Mouse (Mus musculus): ENCODE measurements around the gene Aox2.

The Aox2 gene

GRCm38 (mm10) chr1:58278026-58278425 lies at the start of gene Aox2:
Gene Aox2 (plus strand): TSS chr1:58278326.
- DNase-seq (ENCODE audit: low read depth) = no peak

DNA sequence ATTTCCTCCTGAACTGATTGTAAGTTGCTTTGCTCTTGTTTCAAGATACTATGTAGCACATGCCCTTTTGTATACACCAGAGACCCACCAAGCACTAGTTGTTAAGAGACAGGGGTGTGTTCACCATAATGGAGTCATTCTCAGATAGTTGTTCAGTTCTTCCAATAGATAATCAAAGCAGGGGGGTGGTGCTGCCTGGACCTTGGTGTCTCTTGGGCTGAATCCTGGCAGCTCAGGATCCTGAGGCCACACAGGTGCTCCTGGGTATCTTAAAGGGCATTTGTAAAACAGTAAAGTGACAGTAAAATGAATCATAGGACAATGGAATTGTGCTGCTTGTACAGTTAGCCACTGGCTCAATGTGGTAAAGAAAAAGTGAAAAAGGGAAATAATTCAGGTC lies 49.2 kb upstream of the Aox2 start:
- no peak for DNase-seq (ENCODE audit: low read depth)

- no peak for DNase-seq (ENCODE audit: low read depth)
Measured at GRCm38 (mm10) chr1:58229774-58230173, 48.4 kb upstream of the Aox2 start.

GRCm38 (mm10) chr1:58230542-58230941 lies 47.6 kb upstream of the Aox2 start:
- DNase-seq (ENCODE audit: low read depth) = no peak

DNA sequence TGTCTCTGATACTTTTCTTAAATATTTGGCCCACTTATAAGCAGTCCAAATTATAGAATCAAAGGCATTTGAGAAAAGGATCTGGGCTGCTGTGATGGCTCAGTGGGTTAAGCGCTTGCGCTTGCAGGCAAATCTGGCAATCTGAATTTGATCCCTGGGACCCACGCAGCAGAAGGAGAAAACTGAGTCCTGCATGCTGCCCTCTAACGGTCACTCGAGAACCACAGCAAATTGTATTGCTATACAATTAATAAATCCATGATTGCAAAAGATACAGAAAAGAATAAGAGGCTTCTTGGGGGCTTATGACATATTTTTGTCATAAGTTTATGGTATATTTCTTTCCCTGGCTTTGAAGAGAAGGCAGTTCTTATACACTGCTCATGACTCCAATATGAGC lies 42.7 kb upstream of the Aox2 start:
- DNase-seq (ENCODE audit: low read depth) = peak; percentile 4

GRCm38 (mm10) chr1:58237527-58238299 lies 40.4 kb upstream of the Aox2 start:
- no peak for DNase-seq (ENCODE audit: low read depth)

GRCm38 (mm10) chr1:58238440-58238839 lies 39.7 kb upstream of the Aox2 start:
- DNase-seq (ENCODE audit: low read depth) = no peak

DNA sequence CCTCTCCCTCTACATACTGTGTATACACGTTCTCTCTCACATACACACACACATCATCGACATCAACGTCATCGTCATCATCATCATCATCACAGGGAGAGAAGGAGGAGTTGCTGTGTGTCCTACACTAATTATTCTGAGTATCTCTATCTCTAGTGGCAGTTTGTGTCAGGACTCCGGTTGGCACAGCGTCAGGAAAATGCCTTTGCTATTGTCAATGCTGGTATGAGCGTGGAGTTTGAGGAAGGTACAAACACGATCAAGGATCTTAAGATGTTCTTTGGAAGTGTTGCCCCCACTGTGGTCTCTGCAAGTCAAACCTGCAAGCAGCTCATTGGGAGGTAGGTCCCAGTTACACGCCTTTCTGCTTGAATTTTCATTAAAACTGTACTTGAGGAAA lies 39.2 kb upstream of the Aox2 start:
- DNase-seq (ENCODE audit: low read depth) = no peak

DNA sequence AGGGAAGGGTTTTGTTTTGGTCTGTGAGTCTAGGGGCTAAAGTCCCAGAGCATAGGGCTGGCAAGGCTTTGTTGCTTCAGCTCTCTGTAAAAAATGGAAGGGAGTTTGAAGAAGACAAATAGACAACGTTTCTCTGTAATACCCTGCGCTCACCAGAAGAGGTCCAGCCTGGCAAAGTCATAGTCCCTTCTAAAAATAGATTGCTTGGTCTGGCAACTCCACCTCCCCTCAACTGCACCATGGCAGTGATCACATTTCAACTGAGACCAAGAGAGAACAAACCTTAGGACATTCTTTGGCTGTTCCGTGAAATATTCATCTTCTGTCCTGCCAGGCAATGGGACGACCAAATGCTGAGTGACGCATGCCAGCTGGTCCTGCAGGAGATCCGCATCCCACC lies 37.8 kb upstream of the Aox2 start:
- DNase-seq (ENCODE audit: low read depth) = peak; percentile 7

DNA sequence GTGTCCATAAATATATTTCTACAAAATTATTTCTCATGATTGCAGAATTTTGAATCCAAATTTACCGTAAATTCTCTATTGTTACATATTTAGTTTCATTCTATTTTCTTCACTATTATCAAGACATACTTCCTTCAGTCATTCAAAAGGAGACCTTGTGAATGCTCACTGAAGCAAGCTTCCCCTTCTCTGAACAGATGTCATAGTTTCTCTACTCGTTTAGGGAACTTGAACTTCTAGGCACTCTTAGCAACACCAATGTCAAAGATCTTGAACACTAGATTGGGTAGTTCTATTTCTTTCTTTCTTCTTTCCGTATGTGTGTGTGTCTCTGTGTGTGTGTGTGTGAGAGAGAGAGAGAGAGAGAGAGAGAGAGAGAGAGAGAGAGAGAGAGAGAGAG lies 33.6 kb upstream of the Aox2 start:
- DNase-seq (ENCODE audit: low read depth) = no peak

DNA sequence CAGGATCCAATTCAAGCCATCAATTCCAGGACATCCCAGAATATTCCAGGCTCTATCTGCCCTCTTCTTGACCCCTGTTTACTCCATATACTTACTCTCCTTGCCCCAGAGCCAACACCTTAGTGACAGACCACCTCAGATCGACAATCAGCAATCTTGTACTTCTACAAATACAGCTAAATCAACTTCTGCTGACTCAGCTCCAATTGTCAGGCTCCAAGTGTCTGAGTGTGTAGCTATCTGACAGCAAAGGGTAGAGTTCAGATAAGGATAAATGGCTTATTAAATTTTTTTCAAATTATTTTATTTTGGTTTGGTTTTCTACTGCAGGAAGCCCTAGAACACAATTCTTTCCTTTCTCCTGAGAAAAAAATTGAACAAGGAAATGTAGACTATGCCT lies 29.6 kb upstream of the Aox2 start:
- no peak for DNase-seq (ENCODE audit: low read depth)

DNA sequence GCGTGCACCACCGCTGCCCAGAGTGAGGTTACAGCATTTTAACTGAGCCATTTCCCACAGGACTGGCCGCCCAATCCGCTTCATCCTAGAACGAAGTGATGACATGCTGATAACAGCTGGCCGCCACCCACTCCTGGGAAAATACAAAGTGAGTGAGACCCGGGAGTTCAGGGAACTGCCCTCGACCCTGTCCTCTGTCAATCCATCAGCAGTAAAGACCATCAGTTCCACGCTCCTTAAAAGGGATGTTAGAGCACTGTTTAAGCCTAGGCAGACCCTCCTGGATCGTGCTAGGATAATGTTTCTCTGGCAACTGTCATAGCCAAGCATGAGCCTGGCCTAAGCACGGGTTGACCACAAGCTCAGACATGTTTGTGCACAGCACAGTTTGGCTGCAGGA lies 24.7 kb upstream of the Aox2 start:
- DNase-seq (ENCODE audit: low read depth) = no peak

DNA sequence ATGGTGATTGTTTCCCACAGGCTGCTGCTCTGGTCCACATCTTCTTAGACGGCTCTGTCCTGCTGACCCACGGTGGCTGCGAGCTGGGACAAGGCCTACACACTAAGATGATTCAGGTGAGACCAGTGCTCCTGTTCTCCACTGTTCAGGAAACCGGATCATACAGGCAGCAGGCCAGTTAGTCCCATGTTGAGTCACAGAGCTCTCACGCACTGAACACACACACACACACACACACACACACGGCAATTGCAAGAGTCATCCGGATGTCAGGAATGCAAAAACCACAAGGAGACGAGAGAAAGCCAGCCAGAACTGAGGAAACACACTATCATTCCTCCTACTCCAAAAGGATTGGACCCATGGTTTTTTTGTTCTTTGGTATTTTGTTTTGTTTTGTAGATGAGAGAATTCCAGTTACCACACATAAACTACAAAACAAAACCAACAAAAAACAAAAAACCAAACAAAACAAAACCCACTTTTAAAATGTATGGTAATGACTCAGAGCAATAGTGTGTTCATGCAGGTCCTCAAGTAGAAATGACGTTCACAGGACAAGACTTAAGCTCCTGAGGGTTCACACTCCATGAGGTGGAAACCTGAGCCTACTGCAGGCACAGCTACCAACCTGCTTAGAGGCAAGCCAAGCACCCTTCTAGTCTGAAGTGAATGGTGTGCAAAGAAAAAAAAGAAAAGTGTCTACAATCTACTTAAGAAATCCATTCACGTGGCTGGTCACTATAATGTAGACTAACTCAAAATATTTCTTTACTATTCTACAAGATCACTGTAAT lies 20.7 kb upstream of the Aox2 start:
- DNase-seq (ENCODE audit: low read depth) = no peak

DNA sequence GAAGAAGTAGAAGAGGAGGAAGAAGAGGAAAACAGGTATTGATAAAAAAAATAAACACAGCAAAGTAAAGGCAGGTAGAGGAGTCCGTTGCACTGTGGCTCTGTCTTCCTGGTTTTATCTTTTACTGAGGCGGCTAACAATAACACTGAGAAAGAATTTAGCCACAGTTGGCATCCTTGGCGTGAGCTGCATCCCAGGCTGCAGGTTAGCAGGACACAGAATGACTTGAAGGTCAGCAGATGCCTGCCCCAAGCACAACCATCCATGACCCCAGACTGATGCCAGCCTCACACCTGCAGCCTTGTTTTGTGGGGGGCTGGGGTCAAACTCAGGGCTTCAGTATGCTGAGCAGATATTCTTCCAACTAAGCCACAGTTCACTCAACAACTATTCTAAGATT lies 17.8 kb upstream of the Aox2 start:
- DNase-seq (ENCODE audit: low read depth) = no peak

DNA sequence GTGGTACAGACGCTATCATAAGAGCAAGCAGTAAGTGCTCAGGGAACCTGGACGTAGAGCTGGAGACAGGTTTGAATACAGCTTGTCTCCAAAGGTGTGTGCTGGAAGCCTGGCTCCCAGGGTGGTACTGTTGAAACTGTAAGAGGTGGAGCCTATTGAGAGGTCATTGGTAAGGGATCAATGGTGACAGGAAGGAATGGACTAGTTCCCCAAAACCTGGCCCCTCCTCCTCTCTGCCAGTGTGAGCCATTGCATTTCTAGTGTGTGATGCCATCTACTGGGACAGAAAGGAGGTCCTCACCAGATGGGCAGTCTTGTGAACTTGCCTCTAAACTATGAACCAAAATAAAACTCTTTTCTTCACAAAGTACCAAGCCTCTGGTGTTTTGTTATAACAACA lies 9.9 kb upstream of the Aox2 start:
- no peak for DNase-seq (ENCODE audit: low read depth)

DNA sequence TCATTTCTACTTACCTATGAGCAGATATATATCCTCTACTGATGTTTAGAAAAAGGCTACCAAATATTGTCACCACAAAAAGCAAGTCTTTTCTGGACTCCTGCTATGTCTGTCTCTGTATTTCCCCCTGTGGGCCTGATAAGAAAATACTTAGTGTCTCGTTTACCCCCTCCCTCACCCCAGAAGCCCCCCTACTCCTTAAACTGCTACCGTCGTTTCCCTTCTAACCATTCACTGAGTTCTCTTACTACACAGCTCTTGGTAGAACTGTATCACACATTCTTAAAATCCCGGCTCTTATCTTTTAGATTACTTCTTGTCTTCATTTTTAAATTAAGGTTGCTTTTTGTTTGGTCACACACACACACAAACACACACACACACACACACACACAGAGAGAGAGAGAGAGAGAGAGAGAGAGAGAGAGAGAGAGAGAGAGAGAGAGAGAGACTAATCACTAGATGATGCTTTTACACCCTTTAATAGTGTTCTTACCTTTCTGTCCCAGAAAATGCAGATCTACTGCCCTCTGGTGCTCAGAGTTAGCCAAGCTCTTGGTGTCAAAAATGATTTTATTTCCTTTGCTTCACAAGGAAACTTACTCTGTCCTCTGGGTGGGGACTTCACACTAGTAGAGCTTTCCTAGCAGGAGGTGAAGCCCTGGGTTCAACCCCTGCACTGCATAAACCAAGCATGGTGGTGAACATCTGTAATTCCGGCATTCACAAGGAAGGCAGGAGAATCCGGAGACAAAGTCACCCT lies 7.1 kb upstream of the Aox2 start:
- DNase-seq (ENCODE audit: low read depth) = peak; percentile 57

DNA sequence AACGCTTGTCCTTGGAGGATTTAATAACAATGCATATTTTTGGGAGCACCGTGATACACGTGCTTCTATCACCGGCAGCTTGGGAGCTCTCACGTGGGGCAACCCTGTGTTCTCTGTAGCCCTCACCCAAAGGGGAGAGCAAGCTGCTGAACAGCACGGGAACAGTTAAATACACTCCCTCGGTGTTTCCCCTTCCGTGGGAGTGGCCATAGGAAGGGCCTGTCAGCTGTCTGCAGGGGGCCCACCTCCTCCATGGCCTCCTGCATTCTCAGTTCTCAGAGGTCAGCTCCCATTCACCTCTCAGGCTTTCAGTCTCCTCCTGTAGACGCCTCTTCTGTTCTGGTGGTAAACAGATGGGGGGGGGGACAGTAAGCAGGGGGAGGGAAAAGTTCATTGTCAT lies 2.2 kb upstream of the Aox2 start:
- DNase-seq (ENCODE audit: low read depth) = no peak

DNA sequence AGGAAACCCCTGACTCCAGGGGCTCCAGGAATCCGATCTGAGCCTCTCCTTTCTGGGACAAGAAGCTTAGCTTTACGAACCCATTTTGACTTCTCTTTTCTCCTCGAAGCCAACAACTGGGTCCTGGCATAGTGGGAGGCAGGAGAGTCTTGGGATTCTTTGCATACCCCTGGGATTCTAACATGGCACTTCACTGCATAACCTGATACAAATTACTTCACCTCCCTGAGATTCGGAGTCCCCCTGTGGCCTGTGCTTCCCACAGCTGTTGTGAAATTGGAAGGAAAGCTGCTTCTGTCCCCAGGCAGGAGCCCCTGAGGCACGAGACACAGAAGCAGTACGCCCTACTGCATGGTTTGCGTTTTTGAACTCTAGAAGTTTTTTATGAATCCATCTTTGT lies 387 bp downstream of the Aox2 start:
- no peak for DNase-seq (ENCODE audit: low read depth)

- DNase-seq (ENCODE audit: low read depth) = no peak
Measured at GRCm38 (mm10) chr1:58280381-58280780, 2.3 kb downstream of the Aox2 start.

- DNase-seq (ENCODE audit: low read depth) = no peak
Measured at GRCm38 (mm10) chr1:58280939-58281624, 3.0 kb downstream of the Aox2 start.

DNA sequence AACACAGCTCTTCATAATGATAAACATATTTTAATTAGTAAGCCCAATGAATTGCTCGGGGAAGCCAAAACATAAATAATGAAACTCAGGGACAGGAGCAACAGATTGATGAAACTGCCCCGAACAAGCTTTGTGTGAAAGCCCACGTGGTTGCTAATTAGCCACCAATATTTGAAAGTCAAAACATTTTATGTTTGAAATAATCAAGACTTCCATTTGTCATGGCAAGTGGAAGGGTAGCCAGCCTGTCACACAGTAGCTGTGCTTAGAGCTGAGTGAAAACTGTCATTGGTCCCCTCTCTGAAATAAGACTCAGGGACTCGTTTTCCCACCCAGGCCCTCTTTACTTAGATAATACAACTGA lies 3.5 kb downstream of the Aox2 start:
- no peak for DNase-seq (ENCODE audit: low read depth)

GRCm38 (mm10) chr1:58284505-58284904 lies 6.4 kb downstream of the Aox2 start:
- DNase-seq (ENCODE audit: low read depth) = no peak
